Mouse (Mus musculus) kidney, adult 9 months (tissue): ENCODE measurements around the gene Mrm3.

Experiments used
- DNase-seq: peaks from one replicate; pipeline ENCODE4 v3.0.0; 2022

The Mrm3 gene

GRCm38 (mm10) chr11:76291960-76292359 is 48.4 kb downstream of the Mrm3 start:
- DNase-seq: no peak

- DNase-seq: peak; percentile 72
Observed at GRCm38 (mm10) chr11:76292398-76292797, 48.9 kb downstream of the Mrm3 start.

GRCm38 (mm10) chr11:76292831-76293230 is 49.3 kb downstream of the Mrm3 start:
- peak; percentile 63 for DNase-seq

- no peak for DNase-seq
Observed at GRCm38 (mm10) chr11:76294078-76294477, 50.6 kb downstream of the Mrm3 start.

GRCm38 (mm10) chr11:76294836-76295235 is 51.3 kb downstream of the Mrm3 start:
- DNase-seq: no peak

- DNase-seq: no peak
Observed at GRCm38 (mm10) chr11:76297252-76297651, 53.7 kb downstream of the Mrm3 start.

GRCm38 (mm10) chr11:76298457-76299000 is 55.0 kb downstream of the Mrm3 start:
- no peak for DNase-seq
